Mouse (Mus musculus) cerebellum, adult 9-10 months (tissue): ENCODE results near the gene Epb41.

ENCODE experiments used
- DNase-seq: peaks from one replicate; pipeline ENCODE4 v3.0.0; 2022

Epb41 gene

DNA sequence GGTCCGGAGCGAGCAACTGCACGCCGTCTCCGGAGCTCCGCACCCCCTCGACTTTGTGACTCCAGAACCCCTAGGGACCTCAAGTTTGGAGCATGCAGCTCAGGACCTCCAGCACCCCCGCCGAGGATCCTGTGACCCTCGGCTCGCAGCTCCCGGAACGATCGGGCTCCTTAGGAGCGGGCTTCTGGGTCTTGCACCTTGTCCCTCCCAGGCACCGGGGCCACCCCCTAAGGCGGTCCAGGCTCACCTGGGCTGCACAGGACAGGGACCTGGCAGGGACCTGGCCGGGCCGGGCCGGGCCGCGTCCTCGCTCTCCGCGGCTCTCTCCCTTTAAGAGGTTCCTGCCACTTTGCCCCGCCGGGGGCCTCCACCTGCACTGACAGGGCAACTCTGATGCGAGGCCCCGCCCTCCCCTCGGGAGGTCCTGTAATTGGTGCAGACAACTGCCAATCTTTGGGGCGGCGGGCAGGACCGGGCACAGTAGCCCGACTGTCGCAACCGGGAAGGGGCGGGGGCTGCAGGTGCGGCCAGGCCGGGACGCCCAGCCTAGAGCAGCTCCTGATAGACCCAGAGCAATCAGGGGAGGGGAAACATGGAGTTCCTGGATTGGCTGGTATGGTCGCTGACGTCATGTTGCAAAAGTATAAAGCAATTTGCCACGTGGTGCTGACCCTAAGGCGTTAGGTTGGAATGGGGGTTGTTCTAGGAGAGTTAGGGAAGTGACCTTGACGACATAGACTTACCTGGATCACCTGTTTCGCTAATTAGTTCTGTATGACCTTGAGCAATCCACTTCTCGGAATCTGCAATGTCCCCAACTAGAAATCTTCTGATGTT lies at the start of gene Epb41:
Epb41 (minus strand) TSS at position 389 of the 837 bp plus-strand sequence.
- peak; percentile 100 for DNase-seq

DNA sequence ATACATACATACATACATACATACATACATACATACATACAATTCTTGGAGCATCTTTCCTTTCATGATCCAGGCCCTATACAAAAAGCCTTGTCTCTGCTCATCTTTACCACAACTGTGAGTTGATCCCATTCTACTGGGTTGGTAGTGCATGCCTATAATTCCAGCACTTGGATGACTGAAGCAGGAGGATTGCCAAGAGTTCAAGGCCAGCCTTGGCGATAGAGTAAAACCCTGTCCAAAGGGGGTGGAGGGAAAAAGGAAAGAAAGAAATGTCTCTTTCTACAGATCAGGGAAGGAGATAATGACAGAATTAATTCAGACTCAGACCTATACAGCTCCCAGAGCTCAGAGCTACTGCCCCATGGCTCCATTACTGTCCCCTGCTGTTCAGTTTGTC lies 48.0 kb upstream of the Epb41 start:
- no peak for DNase-seq

DNA sequence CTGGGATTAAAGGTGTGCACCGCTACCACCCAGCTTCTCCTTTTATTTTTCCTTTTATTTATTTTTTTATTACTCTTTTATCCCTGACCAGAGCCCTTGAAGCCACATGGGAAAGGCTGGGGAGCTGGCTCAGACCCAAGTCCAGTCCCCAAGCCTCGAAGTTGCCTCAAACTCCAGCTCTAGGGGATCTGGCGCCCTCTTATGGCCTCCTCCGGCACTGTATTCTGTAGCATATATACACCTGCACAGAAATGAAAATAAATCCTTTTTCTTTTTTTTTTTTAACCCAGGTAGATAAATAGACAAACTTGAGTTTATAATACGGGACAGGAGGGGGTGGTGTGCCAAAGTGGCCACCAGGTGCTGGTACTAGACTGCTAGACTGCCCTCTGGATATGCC lies 46.6 kb upstream of the Epb41 start:
- DNase-seq, result no peak

DNA sequence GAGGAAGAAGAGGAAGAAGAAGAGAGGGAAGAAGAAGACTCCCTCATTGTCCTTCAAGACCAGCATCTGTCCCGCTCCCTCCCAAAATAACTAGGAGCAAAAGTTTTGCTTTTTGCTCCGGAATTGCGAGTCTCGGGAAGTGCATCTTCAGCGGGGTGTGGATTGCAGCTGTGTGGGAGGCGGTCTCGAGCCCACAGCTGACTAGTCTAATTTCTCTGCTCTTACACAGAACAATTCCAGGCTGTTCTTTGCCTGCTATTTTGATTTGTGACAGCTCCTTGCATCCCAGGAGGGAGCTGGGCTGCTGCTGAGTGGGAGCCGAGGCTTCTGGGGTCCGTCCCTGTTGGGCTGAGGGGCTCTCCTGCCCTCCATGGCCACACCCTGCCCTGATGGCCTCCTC lies 44.4 kb upstream of the Epb41 start:
- DNase-seq, result no peak

DNA sequence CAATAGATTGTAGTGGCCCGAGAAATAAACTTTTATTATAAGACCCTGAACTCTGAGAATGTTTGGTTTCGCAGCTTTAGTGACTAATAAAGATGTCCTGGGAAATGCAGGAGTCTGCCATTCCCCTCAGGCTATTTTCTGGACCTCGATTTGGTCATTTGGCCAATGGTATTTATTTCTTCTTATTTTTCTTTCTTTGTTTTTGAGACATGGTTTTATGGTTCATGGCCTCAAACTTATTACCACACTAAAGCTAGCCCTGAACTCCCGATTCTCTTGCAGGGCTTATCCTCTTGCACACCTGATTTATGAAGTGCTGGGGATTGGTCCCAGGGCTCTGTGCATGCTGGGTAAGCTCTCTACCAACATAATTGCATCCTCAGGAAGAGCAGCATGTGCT lies 41.2 kb upstream of the Epb41 start:
- no peak for DNase-seq

DNA sequence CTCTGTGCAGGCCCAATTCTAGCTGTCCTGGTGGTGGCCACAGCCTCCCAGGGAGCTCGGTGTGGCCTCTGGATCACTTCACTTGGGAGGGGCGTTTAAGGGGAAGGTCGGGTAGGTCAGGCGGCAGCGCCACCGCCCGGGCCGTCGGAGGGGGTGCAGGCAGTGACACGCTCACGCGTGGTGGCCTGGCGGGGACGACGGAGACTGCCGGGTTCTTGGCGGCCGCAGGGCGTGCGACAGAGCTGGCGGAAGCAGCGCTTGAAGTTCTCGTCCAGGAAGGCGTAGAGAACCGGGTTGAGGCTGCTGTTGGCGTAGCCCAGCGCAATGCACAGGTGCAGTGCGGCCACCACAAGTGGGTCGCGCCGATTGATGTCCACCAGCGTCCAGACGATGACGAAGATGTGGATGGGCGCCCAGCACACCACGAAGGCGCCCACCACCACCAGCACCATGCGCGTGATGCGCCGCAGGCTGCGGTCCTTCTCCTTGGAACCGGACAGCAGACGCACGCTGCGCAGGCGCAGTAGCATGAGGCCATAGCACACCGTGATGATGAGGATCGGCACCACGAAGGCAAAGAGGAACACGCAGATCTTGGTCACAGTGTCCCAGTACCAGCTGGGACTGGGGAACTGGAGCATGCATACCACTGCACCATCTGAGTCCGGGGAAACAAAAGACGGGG lies 38.4 kb upstream of the Epb41 start:
- DNase-seq, result no peak

DNA sequence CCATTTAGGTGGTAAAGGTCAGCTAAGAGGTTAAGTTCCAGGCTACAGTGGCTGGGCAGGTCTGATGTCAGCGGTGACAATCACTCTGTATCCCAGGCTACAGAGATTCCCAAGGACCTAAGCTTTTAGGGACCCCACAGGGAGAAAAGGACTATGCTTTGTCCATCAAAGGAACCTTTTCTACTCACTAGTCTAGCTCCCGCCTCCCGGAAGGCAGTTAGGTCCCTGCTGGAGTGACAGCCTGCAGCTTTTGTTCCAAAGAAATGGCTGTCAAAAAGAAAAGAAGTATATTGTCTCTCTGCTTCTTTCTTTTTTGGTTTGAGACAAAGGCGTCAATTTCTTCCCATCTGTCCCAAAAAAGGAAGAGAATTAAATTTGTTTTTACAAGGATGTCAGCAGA lies 36.1 kb upstream of the Epb41 start:
- no peak for DNase-seq

DNA sequence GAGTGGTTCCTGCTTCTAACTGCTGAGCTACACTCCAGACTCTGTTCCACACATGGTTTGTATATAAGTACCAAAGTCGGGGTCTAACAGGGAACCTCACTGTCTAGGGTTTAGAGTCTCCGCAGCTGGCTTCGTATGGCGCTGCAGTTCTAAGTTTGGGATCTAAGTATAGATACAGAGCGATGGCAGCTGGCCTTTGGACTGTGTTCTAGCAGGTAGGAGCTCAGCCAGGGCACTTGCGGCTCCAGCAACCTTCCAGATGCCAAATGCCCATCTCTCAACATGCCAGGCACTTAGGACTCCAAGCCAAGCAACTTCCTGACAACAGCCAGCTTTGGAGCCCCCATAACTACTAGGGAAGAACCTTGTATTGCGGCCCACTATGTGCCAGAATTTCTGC lies 33.1 kb upstream of the Epb41 start:
- DNase-seq, result no peak

DNA sequence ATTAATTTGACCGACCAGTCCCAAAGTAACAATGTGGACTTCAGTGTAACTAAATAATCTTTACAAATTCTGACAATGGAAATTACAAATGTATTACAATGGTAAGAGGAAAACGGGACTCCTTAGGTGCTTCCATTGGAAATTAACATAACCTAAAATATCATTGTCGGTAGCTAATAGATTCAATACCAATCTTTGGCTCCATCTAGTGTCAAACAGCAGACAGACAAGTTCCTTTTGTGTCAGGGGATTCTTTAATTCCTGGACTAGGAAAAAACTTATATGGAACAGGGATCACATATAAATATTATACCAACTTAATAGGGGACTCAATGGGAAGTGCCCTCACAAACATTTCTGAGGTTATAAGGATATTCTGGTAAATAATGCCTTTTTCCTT lies 26.0 kb upstream of the Epb41 start:
- peak; percentile 17 for DNase-seq

DNA sequence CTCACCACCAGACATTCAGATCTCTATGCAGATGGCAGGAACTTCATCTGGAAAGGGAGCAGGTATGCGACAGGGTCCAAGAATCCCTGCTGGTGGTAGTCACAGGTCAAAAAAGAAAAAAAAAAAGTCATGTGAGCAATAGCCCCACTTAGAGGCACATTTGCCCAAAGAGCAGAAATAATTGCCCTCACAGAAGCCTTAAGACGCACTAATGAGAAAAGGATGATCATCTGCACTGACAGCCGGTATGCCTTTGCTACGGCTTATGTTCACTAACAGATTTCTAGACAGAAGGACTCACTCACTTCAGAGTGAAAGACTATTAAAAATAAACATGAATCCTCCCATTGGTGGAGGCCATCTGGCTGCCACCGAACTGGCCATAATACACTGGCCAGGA lies 24.4 kb upstream of the Epb41 start:
- no peak for DNase-seq

DNA sequence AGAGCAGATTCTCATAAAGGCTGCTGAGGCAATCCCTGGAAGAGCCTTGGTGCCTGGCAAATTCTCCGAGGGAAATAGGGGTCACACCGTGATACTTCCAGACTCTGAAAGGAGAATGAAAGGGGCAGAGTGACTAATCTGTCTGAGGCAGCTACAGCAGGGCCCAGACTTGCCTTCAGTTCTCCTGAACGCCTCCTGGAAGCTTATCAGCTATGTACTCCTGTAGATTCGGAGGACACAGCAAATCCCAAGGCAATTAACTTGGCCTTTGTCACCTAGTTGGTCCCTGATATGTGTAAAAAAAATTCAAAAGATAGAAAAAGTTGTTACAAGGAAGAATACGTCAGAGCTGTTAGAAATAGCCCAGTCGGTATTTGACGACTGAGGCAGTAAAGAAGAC lies 19.9 kb upstream of the Epb41 start:
- no peak for DNase-seq

DNA sequence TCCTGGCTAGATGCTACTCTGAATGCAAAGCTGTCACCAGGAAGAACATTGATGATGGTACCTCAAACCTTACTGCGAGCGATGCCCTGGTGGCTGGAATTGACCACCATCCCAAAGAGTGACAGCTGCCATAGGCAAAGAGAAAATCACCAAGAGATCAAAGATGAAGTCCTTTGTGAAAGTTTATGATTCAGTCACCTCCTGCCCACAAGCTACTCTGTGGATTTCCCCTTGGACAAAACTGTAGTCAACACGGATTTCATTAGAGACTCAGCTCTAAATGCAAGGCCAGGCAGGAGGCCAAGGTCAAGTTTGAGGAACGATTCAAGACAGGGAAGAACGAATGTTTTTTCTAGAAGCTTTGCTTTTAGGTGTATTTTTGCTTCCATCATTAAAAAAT lies 18.8 kb upstream of the Epb41 start:
- no peak for DNase-seq

DNA sequence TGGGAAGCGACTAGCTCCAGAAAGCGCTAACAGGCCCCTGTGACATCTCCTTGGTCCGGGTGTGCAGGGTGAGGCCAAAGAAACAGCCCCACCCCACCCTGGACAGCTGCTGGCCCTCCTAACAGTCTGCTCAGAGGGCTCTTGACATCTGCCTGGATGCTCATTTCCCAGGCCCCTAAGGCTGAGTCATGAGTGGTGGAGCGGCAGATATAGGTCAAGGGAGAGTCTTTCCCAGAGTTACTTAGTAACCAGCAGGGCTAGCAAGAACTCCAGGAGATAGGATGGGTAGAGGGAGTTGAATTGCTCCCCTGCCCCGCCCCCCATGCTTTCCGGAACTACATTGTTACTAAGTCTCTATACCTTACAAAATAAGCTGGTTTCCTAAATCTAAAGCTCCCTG lies 18.0 kb upstream of the Epb41 start:
- no peak for DNase-seq

DNA sequence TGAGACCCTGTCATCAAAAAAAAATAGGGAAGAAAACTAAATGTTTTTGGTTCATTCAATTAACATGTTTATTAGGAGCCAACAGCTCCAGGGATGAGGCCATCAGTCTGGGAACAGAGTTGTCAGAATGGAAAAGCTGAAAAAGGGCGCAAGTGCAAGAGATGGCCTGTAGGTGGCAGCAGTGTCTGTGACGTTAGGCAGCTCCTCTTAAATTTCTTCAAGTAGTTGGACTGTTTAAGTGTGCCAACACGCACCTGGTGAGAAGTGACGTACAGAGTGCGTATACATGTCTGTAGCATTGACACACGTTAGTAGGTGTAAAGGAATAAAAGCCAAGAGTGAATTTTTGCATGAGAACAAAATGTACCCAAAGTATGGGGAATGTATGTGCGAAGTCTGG lies 13.8 kb upstream of the Epb41 start:
- DNase-seq, result peak; percentile 70

DNA sequence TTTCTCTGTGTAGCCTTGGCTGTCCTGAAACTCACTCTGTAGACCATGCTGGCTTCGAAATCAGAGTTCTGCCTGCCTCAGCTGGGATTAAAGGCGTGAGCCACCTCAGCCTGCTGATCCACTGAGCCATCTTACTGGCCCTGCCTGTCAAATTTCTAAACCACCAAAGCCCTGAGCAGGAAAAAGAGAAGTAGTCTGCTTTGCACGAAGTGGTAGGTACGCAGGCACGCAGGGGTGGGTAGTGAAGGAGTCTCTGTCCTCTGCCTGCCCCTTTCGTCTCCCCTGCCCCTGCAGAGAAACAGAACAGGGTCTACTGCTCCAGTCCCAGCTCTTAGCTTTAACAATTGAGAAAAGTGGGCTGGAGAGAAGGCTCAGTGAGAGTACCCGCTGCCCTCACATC lies 10.0 kb upstream of the Epb41 start:
- no peak for DNase-seq

DNA sequence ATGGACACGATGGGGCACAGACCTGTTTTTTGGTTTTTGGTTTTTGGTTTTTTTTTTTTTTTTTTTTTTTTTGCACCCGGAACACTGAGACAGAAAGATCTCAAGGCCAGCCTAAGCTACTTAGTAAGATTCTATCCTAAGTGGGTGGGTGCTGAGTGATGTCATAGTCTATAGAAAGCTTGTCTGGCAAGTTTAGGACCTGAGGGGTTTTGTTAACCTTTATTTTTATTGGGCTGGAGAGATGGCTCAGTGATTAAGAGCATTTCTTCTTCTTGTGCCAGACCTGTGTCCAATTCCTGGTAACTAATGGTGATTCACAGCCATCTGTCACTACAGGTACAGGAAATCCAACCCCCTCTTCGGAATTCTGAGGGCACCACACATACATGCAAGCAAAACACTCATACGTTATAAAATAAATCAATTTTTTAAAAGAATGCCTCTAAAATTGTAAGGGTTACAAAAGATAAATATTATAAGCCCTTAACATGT lies 5.4 kb upstream of the Epb41 start:
- DNase-seq, result peak; percentile 18

DNA sequence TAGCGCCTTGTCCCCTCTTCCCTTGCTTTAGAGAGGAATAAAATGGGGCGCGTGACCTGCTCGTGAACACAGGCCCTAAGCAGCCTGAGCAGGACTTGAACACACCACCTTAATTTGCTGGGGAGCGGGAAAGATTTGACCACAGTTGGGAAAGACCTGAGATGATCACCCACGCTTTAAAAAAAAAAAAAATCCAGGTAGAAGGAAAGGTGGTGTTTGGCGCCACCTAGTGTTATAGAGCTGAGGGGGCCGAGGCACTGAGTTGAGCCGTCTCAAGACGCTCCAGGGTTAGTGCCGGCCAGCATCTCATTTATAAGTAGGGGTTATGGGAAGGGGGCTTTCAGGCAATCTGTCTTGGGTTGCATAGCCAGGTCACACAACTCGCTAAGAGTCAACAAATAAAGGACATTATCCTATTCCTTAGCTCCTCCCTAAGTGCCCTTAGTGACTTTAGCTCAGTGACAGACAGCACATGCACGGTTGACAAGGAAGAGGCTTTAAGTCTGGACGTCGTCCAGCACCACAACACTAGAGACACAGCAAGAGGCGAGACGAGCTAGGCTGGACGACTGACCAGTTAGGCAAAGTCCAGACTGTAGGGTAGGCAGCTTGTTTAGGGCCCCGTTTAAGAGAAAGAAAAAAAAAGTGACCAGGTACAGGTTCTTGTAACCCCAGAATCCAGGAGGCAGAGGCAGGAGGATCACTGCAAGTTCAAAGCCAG lies 4.6 kb upstream of the Epb41 start:
- peak; percentile 82 for DNase-seq

DNA sequence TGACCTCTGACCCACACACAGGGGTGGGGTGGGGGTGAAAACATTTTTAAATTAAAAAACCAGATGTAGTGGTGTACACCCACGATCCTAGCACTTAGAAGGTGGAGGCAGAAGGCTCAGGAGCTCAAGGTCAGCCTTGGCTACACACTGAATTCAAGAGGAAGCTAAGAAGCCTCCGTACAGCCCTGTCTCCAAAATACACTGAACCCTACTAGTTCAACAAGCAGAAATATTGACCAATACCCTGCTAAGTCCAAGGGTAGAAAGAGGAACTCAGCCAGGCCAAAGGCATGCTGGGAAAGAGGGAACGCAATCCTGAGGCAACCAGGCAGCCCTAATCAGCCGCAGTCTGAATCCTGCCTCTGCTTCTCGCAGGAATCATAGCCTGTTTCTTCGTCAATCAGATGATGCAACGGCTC lies 3.2 kb upstream of the Epb41 start:
- peak; percentile 35 for DNase-seq

DNA sequence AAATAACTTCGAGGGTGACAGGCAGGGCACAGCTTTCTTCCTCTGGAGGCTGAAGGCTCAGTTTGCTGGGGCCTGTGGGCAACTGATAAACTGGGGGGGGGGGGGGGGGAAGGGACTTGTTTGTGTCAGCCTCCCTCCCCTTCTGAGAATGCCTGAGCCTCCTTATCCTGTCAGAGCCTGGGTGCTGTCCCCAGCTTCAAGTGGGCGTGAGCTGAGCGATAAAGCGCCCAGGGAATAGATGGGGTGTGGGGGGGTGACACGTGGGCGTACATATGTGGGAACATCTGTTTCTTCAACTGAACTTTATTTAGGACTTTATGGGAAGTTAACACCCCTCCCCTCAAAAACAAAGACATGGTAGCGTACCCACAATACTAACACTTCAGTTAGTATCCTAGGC lies 2.3 kb upstream of the Epb41 start:
- DNase-seq, result peak; percentile 22

DNA sequence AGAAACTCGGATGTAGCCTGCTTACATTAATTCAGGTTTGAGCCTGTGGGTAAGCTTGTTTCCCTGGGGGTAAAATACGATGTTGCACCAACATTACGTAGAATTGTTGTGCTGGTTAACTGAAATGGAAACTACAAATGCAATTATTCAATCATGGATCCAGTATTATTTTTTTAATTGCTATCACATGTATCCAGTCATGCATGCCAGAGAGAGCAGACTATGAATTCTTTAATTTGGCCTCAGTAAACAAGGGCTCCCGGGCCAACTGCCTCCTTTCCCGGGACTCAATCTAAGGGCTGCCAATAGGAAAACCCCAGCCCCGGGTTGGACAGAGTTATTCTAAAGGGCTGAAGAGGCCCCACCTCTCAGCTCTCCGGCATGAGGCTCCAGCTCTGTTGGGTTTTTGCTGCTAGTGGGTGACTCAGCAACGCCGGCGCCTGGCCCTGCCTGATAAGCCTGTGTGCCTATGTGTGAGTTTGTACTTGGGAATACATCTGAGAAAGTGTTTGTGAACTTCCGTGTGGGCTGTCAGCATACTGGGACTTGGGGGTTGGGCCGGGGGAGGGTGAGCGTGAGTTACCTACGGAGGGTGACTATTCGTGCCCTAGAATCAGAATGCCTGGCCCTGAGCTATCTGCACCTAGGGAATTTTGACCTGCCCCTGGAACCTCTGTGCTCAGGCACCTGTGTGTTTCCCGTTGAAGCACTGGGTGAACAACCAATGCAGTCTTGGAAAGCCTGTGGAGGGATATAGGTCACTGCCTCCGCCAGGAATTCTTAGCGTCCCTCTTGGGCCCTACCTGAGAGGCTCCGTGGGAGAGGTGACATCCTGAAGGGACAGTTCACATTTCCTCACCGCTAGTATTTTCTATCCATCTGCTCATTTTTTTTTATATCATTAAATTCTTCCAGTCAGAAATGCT lies 1.6 kb upstream of the Epb41 start:
- DNase-seq, result peak; percentile 29

DNA sequence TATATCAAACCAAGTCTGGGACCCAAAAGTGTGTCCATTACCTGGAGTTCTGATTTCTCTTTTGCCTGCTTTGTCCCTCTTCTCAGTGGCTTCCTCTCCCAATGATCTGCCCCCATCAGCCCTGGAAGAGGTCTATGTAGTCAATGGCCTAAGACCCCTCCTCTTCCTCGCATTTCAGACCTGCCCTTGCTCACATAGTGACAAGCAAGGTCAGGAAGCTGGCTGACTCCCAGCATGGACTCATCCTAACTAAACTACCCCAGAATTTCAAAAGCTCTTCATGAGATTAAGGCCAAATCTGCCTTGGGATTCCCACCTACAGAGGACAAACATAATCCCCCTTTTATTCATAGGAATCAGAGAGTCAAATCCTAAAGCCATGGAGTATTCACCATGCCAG lies 675 bp upstream of the Epb41 start:
- no peak for DNase-seq

DNA sequence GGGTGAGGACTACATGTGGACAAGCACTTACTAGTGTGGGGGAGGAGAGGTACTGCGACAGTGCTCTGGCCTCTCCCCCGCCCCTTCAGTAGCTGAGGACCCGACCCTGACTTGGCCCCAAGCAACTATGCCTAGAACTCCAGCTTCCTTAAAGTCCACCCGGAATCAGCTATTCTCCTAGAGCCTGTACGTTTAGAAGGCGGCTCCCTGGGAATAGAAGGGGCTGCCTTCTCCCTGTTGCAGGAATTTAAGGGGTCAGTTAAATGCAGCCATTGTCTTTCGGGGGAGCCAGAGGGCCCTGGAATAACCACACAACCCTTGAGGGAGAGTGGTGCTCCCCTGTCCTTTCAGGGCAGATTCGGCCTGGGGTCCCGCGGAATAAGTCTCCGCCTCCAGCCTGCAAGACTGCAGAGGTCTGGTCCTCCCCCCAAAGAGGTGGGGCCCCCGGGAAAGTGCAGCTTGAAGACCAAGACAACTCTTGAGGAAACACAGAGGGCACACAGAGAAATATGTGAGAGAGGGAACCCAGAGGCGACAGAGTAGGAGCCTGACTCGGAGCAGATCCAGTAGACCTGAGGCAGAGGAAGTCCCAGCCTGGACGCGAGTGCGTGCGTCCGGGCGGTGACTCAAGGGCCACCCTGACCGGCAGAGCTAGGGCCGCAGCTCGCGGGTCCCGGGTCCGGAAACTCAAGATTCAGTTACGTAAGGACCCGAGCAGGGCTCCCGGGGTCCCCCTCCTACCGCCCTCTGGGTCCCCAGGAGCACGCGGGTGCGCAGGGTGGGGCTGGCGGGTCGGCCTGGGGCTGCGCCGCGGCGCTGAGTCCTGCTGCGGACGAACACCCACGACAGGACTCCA lies 816 bp downstream of the Epb41 start, which contains the start of gene Gm10300:
Gm10300 (plus strand) TSS at position 621 of the 856 bp plus-strand sequence.
- DNase-seq, result peak; percentile 63
